Mouse (Mus musculus) embryo, embryonic 10.5 days (tissue): ENCODE measurements around the gene Vps36.
A peak's percentile ranks its signal among the peaks of the same experiment; 100 is the strongest.

Experiments
- DNase-seq: peaks from one replicate; pipeline ENCODE4 v3.0.0-alpha.2; 2015; ENCODE audit warnings: low spot score

Vps36 gene

GRCm38 (mm10) chr8:22192660-22193431 lies at the start of gene Vps36:
Vps36 (plus strand) TSS chr8:22192809.
- peak; percentile 89 for DNase-seq

DNA sequence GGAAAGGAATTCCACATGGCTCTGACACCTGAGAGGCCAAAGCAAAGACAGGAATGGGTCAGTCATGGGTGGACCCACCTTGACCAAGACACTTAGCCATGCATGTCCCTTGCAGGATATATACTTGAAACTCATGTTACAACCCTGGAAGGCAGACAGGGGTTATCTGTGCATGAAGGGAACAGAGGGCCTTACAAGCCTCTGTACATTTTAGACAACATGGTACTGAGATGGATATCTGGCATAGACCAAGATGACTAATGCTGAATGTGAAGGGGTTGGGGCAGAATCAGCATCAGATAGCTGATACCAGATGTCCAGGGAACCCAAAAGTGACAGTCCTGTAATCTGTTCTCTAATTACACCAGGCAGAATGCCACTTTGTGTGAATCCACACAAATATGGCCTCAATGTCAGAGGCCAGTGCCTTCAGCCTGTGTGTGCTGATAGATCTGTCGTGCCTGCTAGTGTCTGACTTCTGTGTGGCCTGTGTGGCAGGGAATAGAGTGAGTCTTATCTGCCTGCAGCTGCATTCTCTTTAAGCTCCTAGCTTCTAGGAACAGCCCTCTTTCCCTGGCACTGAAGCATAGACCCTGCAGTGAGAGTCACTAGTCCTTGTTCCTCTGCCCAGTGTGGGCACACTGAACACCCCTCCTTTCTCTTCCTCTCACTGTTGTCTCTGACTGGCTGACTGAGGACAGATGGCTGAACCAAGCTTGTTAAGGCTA lies 48.7 kb upstream of the Vps36 start:
- DNase-seq = no peak

DNA sequence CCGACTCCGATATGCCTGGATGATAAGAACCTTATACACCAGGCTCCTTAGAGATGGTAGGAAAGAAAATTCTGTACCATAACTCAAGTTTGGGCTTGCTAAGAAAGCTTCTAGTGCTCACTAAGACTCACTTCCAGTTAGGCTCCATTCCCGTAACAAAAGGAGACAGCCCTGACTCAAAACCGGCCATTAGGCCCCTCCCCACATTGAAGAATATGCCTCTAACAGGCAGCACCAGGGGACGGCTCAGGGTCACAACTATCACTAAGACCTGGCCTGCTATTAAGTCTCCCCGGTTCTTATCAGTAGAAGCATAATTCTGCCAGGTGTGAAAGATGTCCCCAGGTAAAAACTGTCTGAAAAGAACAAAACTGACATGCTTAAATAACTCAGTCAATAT lies 46.8 kb upstream of the Vps36 start:
- DNase-seq = no peak

DNA sequence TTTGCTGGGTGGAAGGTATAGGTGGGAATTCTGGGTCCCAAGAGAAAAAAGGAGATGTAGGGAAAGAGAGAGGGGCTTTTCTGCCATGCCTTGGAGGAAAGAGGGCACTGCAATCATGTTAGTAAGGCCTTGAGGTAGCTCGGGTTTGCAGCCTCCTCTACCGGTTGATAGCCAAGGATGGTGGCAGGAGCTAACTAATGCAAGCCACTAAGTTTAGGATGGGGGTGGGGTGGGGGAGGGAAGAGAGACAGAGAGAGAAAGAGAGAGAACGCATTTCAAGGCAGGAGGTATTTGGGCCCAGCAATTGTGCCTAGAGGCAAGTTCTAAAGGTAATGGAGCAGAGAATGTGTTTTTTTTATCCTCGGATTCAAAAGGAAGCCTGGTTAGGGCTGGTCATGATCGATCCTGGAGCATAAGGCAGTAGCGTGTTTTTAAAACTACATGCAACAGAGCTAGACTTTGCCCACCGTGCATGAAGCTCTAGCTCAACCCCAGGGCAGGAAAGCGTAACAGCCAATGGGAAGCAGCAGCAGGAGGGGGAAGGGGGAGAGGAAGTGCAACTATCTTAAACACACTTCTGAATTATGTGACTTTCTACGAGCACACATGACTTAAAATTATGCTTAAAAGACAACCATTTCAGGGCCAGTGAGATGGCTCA lies 44.8 kb upstream of the Vps36 start:
- DNase-seq = no peak

GRCm38 (mm10) chr8:22148367-22148740 lies 44.3 kb upstream of the Vps36 start:
- no peak for DNase-seq

GRCm38 (mm10) chr8:22149643-22150344 lies 42.8 kb upstream of the Vps36 start:
- DNase-seq = no peak

GRCm38 (mm10) chr8:22150345-22150663 lies 42.3 kb upstream of the Vps36 start:
- no peak for DNase-seq

GRCm38 (mm10) chr8:22162206-22162605 lies 30.4 kb upstream of the Vps36 start:
- no peak for DNase-seq

DNA sequence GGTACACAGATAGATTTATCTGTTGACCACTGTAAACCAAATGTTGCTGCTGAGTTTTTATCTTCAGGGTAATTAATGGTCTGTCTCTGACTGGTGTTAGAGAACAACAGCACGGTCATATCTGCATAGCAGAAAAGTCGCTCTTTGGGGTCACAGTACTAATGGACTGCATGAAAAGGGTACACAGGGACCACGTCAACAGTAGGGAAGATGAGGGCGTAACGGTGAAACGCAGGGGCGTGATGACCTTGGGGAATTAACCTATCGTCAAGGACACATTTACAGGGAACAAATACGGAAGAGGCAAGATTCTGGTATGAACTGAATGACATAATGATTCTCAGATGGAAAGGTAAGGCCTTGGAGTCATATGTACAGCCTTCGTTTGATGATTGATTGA lies 28.2 kb upstream of the Vps36 start:
- DNase-seq = no peak

DNA sequence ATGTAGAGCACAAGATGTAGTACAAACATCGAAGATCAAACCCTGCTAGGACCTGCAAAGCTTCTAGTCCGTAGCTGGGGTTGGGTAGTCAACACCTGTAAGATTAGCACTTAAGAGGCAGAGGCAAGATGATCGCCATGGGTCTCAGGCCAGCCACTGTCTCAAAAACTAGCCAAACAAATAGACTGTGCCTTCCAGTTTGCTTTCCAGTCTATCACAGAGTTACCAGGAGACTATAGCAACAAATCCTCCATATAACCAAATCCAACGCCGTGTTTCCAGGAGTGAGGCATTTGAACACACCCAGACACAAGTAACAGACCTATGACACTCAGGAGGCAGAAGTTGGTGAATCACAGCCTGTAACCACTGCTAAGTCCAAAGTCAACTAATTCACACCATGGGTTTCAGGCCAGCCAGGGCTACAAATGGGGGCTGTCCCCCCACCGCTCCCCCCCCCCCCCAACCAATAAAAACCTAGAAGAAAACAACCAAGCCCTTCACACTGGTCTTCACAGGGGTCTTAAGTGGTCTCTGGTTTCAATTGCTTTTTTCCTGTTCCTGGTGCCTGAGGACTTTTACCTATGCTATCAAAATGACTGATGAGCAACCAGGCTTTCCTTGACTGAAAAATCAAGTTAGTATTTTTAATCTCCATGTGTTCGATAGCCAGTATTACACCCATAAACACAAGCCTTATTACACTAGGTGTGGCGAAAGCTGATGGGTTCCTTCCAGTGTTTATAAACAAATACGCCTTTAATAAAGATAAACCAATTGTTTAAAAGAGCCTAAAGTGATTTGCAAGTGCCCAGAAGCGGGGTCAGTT lies 27.1 kb upstream of the Vps36 start:
- DNase-seq = no peak

DNA sequence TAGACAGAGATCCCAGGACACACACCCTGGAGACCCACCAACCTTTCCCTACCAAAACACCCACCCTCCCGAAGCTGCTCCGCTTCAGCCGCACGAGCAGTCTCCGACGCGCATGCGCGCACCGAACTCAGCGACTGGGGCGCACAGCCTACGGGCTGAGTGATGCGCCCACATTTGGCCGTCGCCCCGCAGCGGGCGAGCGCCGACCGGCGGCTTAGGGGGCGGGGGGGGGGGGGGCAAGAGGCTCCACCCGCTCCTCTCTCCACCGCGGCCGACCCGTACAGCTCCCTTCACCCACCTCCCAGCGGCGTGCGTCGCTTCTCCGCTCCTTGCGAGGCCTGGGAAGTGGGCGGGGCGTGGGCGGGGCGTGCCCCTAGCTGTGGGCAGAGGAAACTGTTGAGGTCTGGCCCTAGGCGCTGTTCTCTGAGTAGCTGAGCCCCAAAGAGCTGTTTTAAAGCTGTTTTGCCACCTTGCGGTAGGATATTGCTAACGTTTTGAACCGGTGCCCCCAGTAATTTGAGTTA lies 26.5 kb upstream of the Vps36 start, which contains the start of gene Nek3:
TSS of gene Nek3 (minus strand) at position 356 of the 524 bp plus-strand sequence.
- peak; percentile 93 for DNase-seq

- no peak for DNase-seq
Observed at GRCm38 (mm10) chr8:22169167-22169566, 23.4 kb upstream of the Vps36 start.

GRCm38 (mm10) chr8:22175966-22176365 lies 16.6 kb upstream of the Vps36 start:
- DNase-seq = no peak

DNA sequence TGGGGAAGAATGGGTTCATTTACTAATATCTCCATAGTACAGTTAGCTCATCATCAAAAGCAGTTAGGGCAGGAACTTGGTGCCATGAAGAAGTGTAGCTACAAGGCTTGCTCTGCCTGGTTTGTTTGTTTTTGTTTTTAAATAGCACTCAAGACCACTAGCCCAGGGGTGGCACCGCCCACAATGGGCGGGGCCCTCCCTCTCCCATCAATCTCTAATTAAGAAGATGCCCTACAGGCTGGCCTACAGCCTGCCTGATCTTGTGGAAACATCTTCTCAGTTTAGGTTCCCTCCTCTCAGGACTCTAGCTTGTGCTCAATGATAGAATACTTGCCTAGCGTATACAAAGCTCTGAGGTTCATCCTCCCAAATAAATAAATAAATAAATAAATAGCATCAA lies 7.7 kb upstream of the Vps36 start:
- DNase-seq = peak; percentile 77

- peak; percentile 97 for DNase-seq
Observed at GRCm38 (mm10) chr8:22185431-22186397, 6.9 kb upstream of the Vps36 start, which contains the start of gene Ckap2. Ckap2 (minus strand) TSS chr8:22185819.

DNA sequence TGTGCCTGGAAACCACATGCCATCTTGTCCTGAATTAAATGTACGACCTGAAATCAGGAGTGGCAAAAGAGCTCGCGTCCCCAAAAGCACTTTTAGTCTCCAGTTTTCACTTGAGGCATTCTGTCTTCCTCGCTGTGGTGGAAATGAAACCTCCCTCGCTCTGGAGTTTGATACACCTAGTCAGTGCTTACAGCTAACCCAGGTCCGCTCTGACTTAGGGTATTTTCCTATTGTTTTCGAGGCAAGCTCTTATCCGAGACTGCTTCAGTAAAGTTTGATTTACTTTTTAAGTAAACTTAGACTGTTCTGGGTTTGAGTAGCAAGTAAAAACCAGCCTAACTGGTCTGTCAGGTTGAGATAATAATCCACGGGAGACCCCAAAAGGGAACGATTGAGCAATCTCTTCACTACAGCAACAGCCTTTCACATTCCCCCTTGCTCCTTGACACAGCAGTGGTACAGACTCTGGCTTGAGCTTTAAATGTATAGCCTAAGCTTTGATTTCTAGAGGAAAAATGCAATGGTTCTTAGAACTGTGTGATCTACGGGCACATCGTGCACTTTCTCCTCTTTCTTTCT lies 912 bp downstream of the Vps36 start:
- DNase-seq = peak; percentile 52

GRCm38 (mm10) chr8:22197914-22198313 lies 5.3 kb downstream of the Vps36 start:
- DNase-seq = no peak

DNA sequence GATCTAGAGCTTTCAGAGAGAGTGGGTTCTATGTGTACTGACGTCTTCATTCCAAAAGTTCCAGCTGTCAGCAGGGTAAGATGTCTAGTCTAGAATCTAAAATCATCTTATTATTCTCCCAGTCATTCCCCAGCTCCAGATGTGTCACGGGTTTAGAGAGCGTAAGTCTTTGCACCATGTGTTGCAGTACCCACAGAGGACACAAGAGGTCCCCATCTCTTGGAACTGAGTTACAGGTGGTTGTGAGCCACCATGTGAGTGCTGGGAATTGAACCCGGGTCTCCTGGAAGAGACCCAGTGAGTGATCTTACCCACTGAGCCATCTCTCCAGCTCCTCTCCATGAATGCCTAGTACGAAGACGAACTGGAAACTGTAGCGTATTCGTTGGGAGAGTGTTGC lies 6.9 kb downstream of the Vps36 start:
- no peak for DNase-seq

DNA sequence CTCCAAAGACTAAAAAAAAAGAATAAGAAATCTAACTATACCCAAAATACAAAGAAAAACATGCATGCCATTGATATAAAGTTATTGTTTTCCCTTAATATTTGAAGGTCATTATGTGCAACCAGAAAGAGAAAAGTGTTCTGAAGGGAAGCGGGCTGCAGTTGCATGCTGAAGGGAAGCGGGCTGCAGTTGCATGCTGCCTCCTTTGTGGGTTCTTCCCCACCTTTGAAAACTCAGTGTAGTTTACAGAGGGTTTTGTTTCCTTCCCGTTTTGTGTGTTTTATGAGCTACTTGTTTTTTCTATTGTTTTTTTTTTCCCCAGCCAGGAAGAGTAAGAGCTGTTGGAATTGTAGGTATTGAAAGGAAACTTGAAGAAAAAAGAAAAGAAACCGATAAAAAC lies 14.9 kb downstream of the Vps36 start:
- DNase-seq = no peak

GRCm38 (mm10) chr8:22209012-22209411 lies 16.4 kb downstream of the Vps36 start:
- peak; percentile 2 for DNase-seq
